Mouse (Mus musculus) bone marrow, adult 2 months (tissue): ENCODE results near the gene Crybg2.

Experiments used
- CTCF ChIP-seq: fragments of 200-500 bp; IDR thresholded peaks from 2 replicates; pipeline ENCODE4 v1.5.1; 2011; ENCODE audit warnings: low read length, control low read depth; ENCODE audit not compliant: control insufficient read depth, insufficient read depth
- POLR2A ChIP-seq: fragments of 200-500 bp; IDR thresholded peaks from 2 replicates; pipeline ENCODE4 v1.6.1; 2011; ENCODE audit warnings: low read depth, mild to moderate bottlenecking, control low read depth, low read length, borderline replicate concordance; ENCODE audit not compliant: control insufficient read depth

- TF ChIP-seq POLR2A: no peak
- TF ChIP-seq CTCF: no peak
Observed at GRCm38 (mm10) chr4:134107730-134108129, 47.1 kb downstream of the Crybg2 start.
